Mouse (Mus musculus): ENCODE results near the gene Ache. TPM values are rescaled to one million over a fixed set of nuclear protein-coding genes. Genes with fewer than 3 reads are reported as not detected.
"Not testable (repeated sequence)": the region's sequence is repeated elsewhere in the genome, so short reads cannot be mapped to it uniquely, and the experiment has no call there.

The Ache gene
- polyA plus RNA-seq (2015; fragmentation: Nextera tagmentation; extraction: Ambion mirVana) = 25.9 and 26.3 TPM in 2 replicates

DNA sequence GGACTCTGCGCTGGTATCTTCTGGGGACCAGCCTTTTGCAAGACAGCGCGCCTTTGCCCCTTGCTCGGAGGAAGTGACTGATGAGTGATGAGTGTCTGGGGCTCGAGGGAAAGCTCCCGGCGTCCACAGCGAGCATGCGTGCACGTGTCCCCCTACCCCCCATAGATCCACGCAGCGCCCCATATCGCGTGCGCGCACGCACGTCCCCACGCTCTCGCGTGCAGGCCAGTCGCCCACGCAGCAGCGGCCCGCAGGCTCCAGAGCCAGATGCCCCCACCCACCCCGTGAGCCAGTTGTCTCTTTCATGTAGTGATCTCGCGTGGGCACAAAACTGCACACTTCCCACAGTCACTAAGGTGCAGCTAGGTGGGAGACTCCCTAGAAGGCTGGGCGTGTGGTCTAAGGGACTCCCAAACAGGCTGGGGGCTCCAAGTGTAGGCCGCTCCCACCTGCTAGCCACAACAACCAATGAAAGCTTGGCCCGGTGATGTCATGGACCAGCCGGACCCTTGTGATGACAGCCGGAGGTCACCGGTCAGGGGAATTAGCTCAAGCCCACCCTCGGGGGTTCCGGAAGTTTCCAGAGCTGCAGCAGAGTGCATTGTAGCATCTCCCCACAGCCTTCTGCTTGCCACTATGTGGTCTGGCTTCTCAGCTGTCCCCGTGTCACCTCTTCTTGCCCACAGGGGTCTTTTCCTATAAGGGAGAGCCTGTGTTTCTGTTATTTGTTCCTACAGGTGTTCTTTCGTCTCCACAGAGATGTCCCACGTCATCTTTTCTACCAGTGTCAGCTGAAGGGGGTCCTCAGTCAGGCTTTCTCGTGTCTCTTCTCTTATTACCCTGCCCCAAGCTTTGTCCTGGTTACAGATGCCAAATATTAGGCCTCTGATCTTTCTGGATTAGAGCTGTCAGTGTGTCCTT, at the start of gene Ache:
Gene Ache, plus strand, starts transcription at position 488 of the 921 bp plus-strand sequence.
- peak; percentile 30 for DNase-seq (ENCODE audit: low spot score)

DNA sequence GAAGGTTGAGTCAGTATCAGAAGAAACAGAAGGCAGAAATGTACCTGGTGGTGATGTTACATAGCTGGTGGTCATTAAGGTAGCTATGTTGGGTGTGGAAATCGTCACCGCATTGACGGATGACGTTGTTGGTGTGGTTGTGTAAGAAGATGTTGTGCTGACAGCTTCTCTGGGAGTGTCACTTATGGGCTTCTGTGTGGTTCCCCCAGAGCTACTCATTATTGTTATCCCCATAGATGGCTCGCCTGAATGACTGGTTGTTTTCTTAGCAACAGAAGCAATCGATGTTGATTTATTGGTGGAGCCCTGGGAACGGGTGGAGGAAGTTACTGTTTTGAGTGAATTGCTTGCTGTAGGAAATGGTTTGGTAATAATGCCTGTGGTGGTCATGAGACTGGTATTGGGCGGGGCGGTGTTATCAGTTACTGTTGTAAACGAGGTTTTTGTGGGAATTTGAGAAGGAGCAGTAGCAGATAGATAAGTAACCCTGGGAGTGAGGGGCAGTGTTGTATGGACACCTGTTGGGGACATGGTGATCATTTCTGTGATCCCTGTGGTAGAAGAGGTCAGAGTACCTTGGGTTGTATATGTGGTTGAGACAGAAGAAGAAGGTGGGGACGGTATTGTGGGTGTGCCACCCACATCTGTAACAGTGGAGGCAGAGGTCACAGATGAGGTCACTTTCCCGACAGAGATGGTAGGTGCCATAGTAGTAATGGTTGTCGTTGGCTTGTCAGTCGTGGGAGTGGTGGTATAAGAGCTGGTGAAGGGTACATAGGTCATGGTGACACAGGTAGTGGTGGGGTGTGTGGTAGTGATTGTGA, 23.2 kb upstream of the Ache start:
- no peak for DNase-seq (ENCODE audit: low spot score)

DNA sequence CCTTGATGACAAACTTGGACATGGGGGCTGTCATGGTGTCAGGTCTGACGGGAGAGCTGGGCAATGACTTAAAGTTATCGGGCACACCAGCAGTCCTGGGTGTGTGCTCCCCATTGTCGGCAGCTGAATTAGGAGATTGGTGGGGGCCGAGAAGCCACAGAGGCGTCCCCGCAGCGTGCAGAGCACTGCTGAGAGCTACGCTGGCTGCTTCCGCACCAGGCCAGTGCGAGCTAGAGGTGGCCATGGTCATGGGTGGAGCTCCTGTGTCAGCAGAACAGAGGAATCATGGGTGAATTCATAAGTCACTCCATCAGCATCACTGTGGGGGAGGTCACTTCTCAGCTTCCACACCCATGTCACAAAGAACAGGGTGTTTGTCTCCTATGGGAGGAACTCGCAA, 22.5 kb upstream of the Ache start:
- no peak for DNase-seq (ENCODE audit: low spot score)

DNA sequence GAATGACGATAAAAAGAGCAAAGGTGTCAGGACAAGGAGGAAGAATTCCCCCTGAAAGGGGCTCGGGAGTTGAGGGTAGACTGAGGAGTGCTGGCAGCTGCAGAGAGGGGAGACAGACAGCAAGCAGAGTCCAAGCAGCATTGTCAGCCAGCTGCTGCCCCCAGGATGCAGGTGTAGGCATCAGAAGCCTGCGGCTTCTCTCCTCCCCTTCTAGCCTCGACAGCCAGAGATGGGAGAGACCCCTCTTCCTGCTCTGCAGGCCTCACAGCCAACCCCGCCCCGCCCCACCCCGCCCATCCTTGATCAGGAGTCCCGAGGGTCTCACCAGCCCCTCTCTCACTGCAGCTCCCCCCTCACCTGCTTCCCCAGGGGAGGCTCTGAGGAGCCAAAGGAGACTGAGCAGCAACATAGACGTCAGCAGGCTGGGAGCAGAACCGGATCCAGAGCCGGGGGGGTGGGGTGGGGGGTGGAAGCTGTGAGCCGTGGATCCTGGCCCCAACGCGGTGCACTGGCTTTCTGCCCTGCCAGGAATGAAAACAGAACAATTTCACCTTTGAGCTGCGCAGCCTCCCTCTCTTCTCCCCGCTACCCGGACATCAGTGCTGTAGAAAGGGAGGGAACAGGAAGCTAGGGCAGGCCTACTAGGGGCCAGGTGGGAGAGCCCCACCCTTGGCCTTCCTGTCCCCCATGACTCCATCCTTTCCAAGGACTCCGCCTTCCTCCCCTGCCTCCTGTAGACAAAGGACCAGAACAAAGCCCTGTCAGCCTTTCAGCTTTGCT, 19.0 kb upstream of the Ache start:
- DNase-seq (ENCODE audit: low spot score) = peak; percentile 54

DNA sequence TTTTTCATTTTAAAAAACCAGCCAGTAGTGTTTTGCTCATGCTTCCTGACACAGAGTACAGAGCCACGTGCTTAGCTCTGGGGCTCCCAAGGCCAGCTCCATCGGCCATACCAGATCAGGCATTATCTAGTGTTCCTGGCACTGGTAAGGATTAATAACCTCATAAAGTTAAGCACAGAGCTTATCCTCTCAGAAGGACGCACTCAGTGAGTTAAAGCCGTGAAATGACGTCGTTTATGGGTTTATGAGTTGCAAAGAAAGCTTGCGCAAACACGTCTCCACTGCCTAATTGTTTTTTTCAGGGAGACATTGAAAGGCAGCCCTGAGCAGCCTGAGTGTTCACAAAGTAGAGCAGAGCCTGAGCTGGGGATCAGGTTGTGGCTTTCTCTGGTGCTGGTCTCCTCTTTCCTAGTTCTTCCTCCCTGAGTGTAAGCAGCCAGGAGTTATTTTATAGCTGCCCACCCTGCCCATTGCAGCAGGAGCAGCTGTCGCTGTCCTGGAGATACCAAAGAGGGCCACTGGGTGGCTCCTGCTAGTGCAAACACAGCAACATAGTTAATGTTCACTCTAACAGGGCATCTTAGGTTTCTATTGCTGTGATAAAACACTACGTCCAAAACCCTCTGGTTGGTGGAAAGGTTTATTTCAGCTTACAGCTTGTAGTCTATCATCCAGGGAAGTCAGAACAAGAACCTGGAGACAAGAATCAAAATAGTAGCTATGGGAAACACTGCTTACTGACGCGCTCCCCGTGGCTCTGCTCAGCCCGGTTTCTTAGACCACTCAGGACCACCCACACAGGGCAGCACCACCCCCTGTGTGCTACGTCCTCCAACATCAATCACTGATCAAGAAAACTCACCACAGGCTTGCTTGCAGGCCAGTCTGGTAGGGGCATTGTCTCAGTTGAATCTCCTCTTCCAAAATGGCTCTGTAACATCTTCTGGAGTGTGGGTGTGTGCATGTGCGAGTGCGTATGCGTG, 9.7 kb upstream of the Ache start:
- DNase-seq (ENCODE audit: low spot score) = no peak

DNA sequence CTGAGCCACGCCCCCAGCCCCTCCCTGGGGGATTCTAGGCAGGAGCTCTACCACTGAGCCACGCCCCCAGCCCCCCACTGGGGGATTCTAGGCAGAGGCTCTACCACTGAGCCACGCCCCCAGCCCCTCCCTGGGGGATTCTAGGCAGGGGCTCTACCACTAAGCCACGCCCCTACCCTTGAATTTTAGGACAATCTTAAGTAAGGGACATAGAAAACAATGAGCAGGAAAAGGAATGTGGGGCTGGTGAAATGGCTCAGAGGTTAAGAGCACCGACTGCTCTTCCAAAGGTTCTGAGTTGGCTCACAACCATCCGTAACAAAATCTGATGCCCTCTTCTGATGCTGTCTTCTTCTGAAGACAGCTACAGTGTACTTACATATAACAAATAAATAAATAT, 2.9 kb upstream of the Ache start:
- not testable (repeated sequence) for DNase-seq (ENCODE audit: low spot score)

DNA sequence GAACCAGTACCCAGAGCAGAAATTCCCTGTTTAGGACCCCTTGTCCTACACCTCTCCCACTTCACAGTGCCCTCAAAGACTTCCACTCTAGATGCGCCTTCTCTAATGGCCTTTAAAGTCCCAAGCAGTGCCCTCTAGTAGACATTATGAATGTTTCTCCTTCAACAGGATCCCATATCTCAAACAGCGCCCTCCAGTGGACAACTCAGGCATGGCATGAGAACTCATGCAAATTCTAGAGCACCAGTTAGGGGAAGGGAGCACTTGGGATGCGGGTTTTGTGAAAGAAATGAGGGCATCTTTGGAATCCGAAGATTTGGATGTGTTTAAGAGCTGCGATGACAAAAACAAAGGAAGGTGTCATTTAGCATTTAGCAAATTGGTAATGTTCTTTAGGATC, 2.3 kb upstream of the Ache start:
- peak; percentile 49 for DNase-seq (ENCODE audit: low spot score)

DNA sequence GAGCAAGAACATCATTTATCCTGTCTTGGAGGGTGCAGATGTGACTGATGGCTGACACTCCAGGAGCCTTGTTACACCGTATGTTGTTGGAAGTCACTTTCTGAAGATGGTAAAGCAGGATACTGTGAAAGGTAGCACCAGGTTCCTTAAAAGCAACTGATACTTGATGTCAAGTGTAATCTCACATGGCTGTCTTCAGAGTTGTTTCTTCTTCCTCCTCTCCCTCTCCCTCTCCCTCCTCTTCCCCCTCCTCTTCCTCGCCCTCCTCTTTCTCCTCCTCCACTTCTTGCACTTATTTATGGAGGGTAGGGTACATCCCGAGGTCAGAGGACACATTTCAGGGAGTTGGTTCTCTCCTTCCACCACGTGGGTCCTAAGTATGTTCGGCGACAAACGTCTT, 1.3 kb upstream of the Ache start:
- DNase-seq (ENCODE audit: low spot score) = no peak

DNA sequence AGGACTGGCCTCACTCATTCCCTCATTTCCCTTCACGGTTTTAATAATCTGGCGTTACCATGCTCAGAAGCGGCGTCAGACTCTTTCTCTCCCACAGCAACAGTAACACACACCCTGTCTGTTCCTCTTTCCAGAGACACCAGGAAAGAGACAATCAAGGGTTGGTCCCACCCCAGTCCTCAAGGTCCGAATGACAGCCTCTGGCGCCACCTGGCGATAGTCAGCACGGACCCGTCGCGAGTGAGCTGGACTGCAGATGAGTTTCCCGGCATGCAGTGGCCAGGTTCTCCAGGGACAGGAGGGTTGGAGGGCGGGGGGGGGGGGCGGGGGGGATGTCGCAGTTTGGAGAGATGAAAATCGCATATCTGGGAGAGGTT, 676 bp upstream of the Ache start:
- DNase-seq (ENCODE audit: low spot score) = peak; percentile 69

DNA sequence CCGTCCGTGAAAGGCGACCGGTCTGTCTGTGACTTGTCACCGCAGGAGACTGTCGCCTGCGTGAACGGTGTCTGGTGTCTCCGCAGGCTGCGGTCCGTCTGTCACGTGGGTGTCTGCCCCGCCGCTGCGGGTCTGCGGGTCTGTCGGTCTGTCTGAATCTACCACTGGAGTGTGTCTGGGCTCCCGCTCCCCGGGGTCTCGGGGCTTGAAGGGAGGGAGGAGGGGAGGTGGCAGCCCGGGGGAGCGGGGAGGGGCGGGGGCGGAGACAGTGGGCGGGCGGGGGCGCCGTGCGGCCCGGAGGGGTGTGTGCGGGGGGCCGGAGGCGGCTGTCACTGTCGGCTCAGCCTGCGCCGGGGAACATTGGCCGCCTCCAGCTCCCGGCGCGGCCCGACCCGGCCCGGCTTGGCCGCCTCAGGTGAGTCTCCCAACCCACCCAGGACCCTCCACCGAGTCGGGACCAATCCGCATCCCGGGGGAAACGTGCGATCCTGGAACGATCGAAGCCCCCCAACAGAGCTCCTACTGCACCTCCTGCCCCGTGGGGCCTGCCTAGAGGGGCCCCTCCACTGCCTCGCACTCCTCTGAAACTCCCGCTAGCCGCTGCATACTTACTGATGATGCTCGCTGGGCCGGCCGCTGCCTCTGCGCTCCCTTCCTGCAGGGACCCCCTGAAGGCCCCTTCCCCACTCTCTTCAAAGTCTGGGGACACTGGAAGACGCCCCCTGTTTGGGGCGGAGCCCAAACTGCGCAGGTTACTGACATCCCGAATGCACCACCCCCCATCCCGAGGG, 829 bp downstream of the Ache start:
- DNase-seq (ENCODE audit: low spot score) = no peak

DNA sequence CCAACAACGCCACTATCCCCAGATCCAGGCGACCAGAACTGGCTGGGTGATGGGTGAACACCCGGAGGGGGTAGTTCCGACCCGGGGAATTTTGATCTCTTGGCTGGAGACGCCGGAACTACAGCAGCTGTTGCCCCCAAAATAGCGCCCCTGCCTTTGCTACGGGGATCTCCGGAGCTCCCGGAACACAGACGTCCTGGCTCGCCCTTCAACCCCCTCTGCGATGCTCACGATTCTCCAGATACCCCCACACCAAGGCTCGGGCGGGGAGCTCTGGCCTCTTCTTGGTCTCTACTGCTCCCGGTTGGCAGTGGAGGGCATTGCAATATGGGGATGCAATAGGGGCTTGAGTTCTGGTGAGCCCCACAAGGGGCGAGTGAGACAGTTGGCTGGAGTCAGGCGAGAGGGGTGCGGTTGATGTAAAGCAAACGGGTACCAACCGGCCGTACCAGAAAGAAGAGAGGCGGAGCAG, 1.7 kb downstream of the Ache start:
- DNase-seq (ENCODE audit: low spot score) = peak; percentile 46

DNA sequence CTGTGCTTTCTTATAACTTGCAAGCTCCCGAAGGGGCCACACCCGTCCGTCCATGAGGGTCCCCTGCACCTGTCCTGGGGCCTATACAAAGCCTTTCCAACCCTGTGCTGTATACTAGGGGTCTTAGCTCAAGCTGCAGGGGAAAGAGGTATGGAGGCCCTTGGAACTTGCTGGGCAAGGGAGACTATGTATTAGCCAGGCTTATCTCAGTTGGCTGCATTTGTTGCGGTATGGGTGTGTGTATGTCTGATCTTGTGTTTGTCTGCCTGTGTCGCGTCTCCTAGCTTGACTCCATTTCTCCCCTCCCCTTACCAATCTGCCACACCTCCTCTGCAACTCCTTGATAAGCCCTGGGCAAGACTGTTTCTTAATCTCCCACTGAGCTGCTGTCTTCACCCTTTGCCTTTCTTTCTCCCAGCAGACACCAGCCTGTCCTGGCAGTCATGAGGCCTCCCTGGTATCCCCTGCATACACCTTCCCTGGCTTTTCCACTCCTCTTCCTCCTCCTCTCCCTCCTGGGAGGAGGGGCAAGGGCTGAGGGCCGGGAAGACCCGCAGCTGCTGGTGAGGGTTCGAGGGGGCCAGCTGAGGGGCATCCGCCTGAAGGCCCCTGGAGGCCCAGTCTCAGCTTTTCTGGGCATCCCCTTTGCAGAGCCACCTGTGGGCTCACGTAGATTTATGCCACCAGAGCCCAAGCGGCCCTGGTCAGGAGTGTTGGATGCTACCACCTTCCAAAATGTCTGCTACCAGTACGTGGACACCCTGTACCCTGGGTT, 2.5 kb downstream of the Ache start:
- no peak for DNase-seq (ENCODE audit: low spot score)

DNA sequence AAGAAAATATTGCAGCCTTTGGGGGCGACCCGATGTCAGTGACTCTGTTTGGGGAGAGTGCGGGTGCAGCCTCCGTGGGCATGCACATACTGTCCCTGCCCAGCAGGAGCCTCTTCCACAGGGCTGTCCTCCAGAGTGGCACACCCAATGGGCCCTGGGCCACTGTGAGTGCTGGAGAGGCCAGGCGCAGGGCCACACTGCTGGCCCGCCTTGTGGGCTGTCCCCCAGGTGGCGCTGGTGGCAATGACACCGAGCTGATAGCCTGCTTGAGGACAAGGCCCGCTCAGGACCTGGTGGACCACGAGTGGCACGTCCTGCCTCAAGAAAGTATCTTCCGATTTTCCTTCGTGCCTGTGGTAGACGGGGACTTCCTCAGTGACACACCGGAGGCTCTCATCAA, 3.4 kb downstream of the Ache start:
- DNase-seq (ENCODE audit: low spot score) = no peak

DNA sequence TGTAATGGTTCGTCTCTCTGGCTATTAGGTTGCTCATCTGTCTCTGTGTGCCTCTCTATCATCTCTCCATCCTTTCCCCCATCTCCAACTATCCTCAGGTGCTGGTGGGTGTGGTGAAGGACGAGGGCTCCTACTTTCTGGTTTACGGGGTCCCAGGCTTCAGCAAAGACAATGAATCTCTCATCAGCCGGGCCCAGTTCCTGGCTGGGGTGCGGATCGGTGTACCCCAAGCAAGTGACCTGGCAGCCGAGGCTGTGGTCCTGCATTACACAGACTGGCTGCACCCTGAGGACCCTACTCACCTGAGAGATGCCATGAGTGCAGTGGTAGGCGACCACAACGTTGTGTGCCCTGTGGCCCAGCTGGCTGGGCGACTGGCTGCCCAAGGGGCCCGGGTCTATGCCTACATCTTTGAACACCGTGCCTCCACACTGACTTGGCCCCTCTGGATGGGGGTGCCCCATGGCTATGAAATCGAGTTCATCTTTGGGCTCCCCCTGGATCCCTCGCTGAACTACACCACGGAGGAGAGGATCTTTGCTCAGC, 4.1 kb downstream of the Ache start:
- DNase-seq (ENCODE audit: low spot score) = no peak

DNA sequence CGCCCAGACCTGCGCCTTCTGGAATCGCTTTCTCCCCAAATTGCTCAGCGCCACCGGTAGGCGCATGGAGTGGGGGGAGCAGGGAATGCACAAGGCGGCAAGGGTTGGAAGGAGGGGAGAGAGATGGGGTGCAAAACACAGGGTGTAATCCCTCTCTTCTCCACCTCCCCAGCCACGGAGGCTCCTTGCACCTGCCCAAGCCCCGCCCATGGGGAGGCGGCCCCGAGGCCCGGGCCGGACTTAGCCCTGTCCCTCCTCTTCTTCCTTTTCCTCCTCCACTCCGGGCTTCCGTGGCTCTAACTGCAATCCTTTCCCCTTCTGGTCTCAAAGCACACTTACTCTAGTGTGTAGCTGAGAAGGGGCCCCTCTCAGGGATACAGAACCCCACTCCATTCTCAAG, 6.0 kb downstream of the Ache start:
- DNase-seq (ENCODE audit: low spot score) = peak; percentile 41

DNA sequence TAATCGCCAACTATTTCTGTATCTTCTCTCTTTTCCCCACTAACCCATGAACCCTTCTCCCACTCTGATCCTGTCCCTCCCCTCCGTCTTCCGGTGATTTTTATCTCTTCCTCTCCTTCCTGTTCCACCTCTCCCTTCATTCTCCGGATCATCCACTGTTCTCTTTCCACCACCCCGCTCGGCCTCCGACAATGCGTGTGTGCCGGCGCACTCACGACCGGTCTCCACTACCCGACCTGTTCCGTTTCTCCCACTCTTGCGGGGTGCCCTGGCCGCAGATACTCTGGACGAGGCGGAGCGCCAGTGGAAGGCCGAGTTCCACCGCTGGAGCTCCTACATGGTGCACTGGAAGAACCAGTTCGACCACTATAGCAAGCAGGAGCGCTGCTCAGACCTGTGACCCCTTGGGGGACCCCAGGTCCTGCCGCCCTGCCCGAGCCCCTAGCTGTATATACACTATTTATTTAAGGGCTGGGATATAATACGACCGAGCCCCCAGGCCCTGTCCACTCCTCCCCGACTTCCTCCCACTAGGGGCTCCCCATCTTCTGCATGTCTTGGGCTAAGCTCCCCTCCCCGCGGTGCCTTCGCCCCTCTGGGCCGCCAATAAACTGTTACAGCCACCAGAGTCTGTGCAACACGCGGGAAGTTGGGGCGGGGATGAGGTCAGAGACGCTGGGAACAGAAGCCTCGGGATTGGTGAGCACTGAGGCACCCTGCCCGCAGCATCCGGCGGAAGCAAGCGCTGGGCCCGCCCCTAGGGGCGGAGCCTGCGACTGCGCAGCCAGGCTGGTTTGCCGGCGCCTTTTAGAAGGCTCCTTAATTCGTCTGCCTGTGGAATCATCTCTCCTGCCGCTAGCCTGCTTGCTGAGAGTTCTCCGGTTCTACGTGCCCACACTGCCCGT, 6.8 kb downstream of the Ache start, which contains the start of gene Ufsp1:
Gene Ufsp1, plus strand, starts transcription at position 791 of the 905 bp plus-strand sequence.
- DNase-seq (ENCODE audit: low spot score) = peak; percentile 94

DNA sequence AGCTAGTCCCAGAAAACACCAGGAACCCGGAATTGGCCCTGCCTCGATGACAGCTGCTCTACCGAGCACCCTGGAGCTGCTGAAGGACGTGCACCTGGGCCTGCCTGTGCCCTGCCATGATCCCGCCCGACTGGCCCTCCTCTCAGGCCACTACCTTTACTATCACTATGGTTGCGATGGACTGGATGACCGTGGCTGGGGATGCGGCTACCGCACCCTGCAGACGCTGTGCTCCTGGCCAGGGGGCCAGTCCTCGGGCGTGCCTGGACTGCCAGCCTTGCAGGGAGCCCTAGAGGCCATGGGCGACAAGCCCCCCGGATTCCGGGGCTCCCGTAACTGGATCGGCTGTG, 7.4 kb downstream of the Ache start:
- no peak for DNase-seq (ENCODE audit: low spot score)

All from thymus, postnatal 0 days (tissue).